Mouse (Mus musculus) hindbrain, embryonic 13.5 days (tissue): ENCODE measurements around the gene Gzmc. TPM values are rescaled to one million over a fixed set of nuclear protein-coding genes. Genes with fewer than 3 reads are reported as not detected.

Source experiments
- ATAC-seq: fragments of 200-750 bp; cut with Nextera tagmentation; 2 replicates; pipeline ENCODE4 v1.8.0; 2017; ENCODE audit warnings: moderate TSS enrichment; ENCODE audit not compliant: low FRiP score
- H3K27ac ChIP-seq: fragments of 300-500 bp; sonication (generic); 2 replicates; pipeline ENCODE4 v1.5.1; 2015; ENCODE audit warnings: inconsistent platforms, mild to moderate bottlenecking, moderate library complexity
- H3K27me3 ChIP-seq: fragments of 300-500 bp; sonication (generic); 2 replicates; pipeline ENCODE4 v1.6.1; 2015; ENCODE audit warnings: mild to moderate bottlenecking, inconsistent platforms
- H3K36me3 ChIP-seq: fragments of 300-500 bp; sonication (generic); 2 replicates; pipeline ENCODE4 v1.6.1; 2015; ENCODE audit warnings: mild to moderate bottlenecking, inconsistent platforms
- H3K4me1 ChIP-seq: fragments of 300-500 bp; sonication (generic); replicated peaks from 2 replicates; pipeline ENCODE4 v1.6.1; 2015; ENCODE audit warnings: inconsistent platforms
- H3K4me2 ChIP-seq: fragments of 300-500 bp; sonication (generic); 2 replicates; pipeline ENCODE4 v1.6.1; 2015; ENCODE audit warnings: inconsistent platforms, mild to moderate bottlenecking, moderate library complexity
- H3K4me3 ChIP-seq: fragments of 300-500 bp; sonication (generic); 2 replicates; pipeline ENCODE4 v1.5.1; 2015; ENCODE audit warnings: mild to moderate bottlenecking, inconsistent platforms
- H3K9ac ChIP-seq: fragments of 300-500 bp; sonication (generic); 2 replicates; pipeline ENCODE4 v1.6.1; 2015; ENCODE audit warnings: mild to moderate bottlenecking, inconsistent platforms
- H3K9me3 ChIP-seq: fragments of 300-500 bp; sonication (generic); 2 replicates; pipeline ENCODE4 v1.6.1; 2016; ENCODE audit warnings: inconsistent platforms
- WGBS: fragments of 180-500 bp; shearing (Covaris S2); methylation state at CpG from one replicate; pipeline ENCODE4 v1.1.7; 2015; 5-methylcytosine and 5-hydroxymethylcytosine counted together
- polyA plus RNA-seq: library from polyadenylated mRNA; unstranded; fragments of >200 nt; fragmentation: Nextera tagmentation; extraction: Ambion mirVana; gene quantifications from 2 replicates; pipeline ENCODE4 v1.2.1, GENCODE M21; 2015

The Gzmc gene
- polyA plus RNA-seq, 1 experiment from 2014 or later = not detected

- WGBS = 75% methylated on average over 5 of the region's 5 CpGs
- no peak overlapping the region for H3K4me2 ChIP-seq
- no peaks in the 10 kb centered on the region for H3K27me3 ChIP-seq
- no peaks in the 10 kb centered on the region for H3K4me1 ChIP-seq
- no peak overlapping the region for H3K27ac ChIP-seq
- no peak overlapping the region for H3K9ac ChIP-seq
- H3K36me3 ChIP-seq = no peaks in the 10 kb centered on the region
- H3K4me3 ChIP-seq = no peak overlapping the region
- no peaks in the 10 kb centered on the region for H3K9me3 ChIP-seq
- ATAC-seq = no peak
Measured at GRCm38 (mm10) chr14:56186521-56186920, 47.9 kb downstream of the Gzmc start.

Other genes starting within 250 kb of the Gzmc start
- gene Mcpt1, start 216.7 kb downstream of the Gzmc start, polyA plus RNA-seq = not detected in 2 replicates
- gene Mcpt9, start 204.2 kb downstream of the Gzmc start, polyA plus RNA-seq = not detected in 2 replicates
- not detected in 2 replicates for gene Mcpt2, start 192.6 kb downstream of the Gzmc start, polyA plus RNA-seq
- gene Mcpt4, start 172.3 kb downstream of the Gzmc start, polyA plus RNA-seq = not detected in 2 replicates
- gene Mcpt8, start 149.4 kb downstream of the Gzmc start, polyA plus RNA-seq = not detected in 2 replicates
- not detected in 2 replicates for gene Ctsg, start 132.1 kb downstream of the Gzmc start, polyA plus RNA-seq
- gene Gzme, start 114.0 kb downstream of the Gzmc start, polyA plus RNA-seq = not detected in 2 replicates
- gene Gzmd, start 102.0 kb downstream of the Gzmc start, polyA plus RNA-seq = not detected in 2 replicates
- not detected in 2 replicates for gene Gzmg, start 75.1 kb downstream of the Gzmc start, polyA plus RNA-seq
- gene Gzmn, start 60.1 kb downstream of the Gzmc start, polyA plus RNA-seq = not detected in 2 replicates
- gene Gzmf, start 23.2 kb downstream of the Gzmc start, polyA plus RNA-seq = not detected in 2 replicates
- gene Gzmb, start 27.6 kb upstream of the Gzmc start, polyA plus RNA-seq = not detected in 2 replicates
- 0.09 TPM in 2 replicates for gene Atp12a, start 130.4 kb upstream of the Gzmc start, polyA plus RNA-seq
- gene Rnf17, start 167.9 kb upstream of the Gzmc start, polyA plus RNA-seq = 1.3 and 1.5 TPM in 2 replicates